Comparison of ENCODE assay signal across 18 mouse cellular contexts in genomic region chr8:109871056-109871455, GRCm38 (mm10).
"Had no signal": no experiment of that assay in that cellular context is flagged by ENCODE, and none has a peak within 500 bp of the region (broad histone marks: within the 10 kb centered on the region; RNA-seq: fewer than 3 reads in every experiment).

No protein-coding gene starts in this region.

- H3K27ac ChIP-seq: kidney, postnatal 0 days; left cerebral cortex, adult 2 months; lung, embryonic 15.5 days; midbrain, embryonic 10.5 days; midbrain, embryonic 13.5 days; neural tube, embryonic 13.5 days had no signal

- H3K4me3 ChIP-seq: left cerebral cortex, adult 2 months; lung, embryonic 15.5 days; megakaryocyte, embryonic 14.5 days; midbrain, embryonic 10.5 days; midbrain, embryonic 13.5 days; myocyte; neural tube, embryonic 13.5 days had no signal

- H3K4me2 ChIP-seq: lung, embryonic 15.5 days; midbrain, embryonic 13.5 days; neural tube, embryonic 13.5 days had no signal

- H3K36me3 ChIP-seq: lung, embryonic 15.5 days; neural tube, embryonic 13.5 days had no signal

- H3K9me3 ChIP-seq: lung, embryonic 15.5 days; megakaryocyte, embryonic 14.5 days; midbrain, embryonic 10.5 days; midbrain, embryonic 13.5 days; neural tube, embryonic 13.5 days had no signal

- ATAC-seq: midbrain, embryonic 13.5 days; midbrain, embryonic 16.5 days had no signal

- H3K27me3 ChIP-seq: lung, embryonic 15.5 days; megakaryocyte, embryonic 14.5 days; midbrain, embryonic 13.5 days; neural tube, embryonic 13.5 days had no signal

- H3K9ac ChIP-seq: lung, embryonic 15.5 days; midbrain, embryonic 13.5 days; neural tube, embryonic 13.5 days had no signal

- DNase-seq: kidney, adult 2 months; kidney, postnatal 36 days; layer of hippocampus, postnatal 36 days; lung, adult 18-20 months; lung, postnatal 10 days; lung, postnatal 36 days; thymus, adult 18-20 months; thymus, postnatal 14 days; thymus, postnatal 4 days had no signal
